Mouse (Mus musculus) CH12.LX (cell line): ENCODE data around the gene Usp21. TPM values are rescaled to one million over a fixed set of nuclear protein-coding genes. Genes with fewer than 3 reads are reported as not detected.

Experiments used
- DNase-seq: peaks from one replicate; pipeline ENCODE4 v3.0.0-alpha.2; 2013; ENCODE audit errors: extremely low read depth
- H3K27ac ChIP-seq: 2 replicates; pipeline ENCODE4 v1.5.1; 2012; ENCODE audit warnings: low read depth, mild to moderate bottlenecking, control low read depth, moderate library complexity; ENCODE audit not compliant: insufficient read depth
- H3K27me3 ChIP-seq: replicated peaks from 2 replicates; pipeline ENCODE3; 2012; ENCODE audit warnings: inconsistent platforms
- H3K36me3 ChIP-seq, 2 experiments: replicated peaks in 1 of 2; 2 replicates each; pipeline versions ENCODE3 to v1.6.1; 2012; ENCODE audit warnings: inconsistent platforms in 1 of 2, low read length in 1 of 2, mild to moderate bottlenecking in 1 of 2, mixed read lengths in 1 of 2, moderate library complexity in 1 of 2; ENCODE audit not compliant: control insufficient read depth in 1 of 2, insufficient read depth in 1 of 2
- H3K4me1 ChIP-seq, 2 experiments: 2 replicates each; pipeline ENCODE4 v1.6.1; 2012; ENCODE audit warnings: inconsistent platforms in 1 of 2, moderate library complexity in 1 of 2; ENCODE audit not compliant: insufficient read depth in 2 of 2, control insufficient read depth in 1 of 2
- H3K4me2 ChIP-seq: 2 replicates; pipeline ENCODE4 v1.6.1; 2012; ENCODE audit warnings: low read depth, mild to moderate bottlenecking, control low read depth; ENCODE audit not compliant: poor library complexity, insufficient read depth, severe bottlenecking
- H3K4me3 ChIP-seq, 3 experiments: fragments of 150-350 bp in 1 of 3; sonication (generic) in 1 of 3; replicated peaks in 1 of 3; 2 replicates each; pipeline versions ENCODE3 to v1.5.1; 2011 to 2012; ENCODE audit warnings: low read depth in 2 of 3, low read length in 2 of 3, mild to moderate bottlenecking in 2 of 3, moderate library complexity in 2 of 3, control low read depth in 1 of 3, improper control_type of control experiment in 1 of 3, inconsistent platforms in 1 of 3, mixed read lengths in 1 of 3; ENCODE audit not compliant: poor library complexity in 1 of 3
- H3K79me2 ChIP-seq: replicated peaks from 2 replicates; pipeline ENCODE4 v1.6.1; 2012; ENCODE audit warnings: mild to moderate bottlenecking, moderate library complexity; ENCODE audit not compliant: control insufficient read depth, poor library complexity, insufficient read depth, severe bottlenecking; ENCODE audit errors: extremely low read depth
- H3K9ac ChIP-seq: 2 replicates; pipeline ENCODE4 v1.6.1; 2012; ENCODE audit warnings: low read depth, mild to moderate bottlenecking, control low read depth, moderate library complexity; ENCODE audit not compliant: insufficient read depth
- H3K9me3 ChIP-seq: replicated peaks from 2 replicates; pipeline ENCODE3; 2012; ENCODE audit warnings: low read length, inconsistent platforms, mixed read lengths
- BHLHE40 ChIP-seq: IDR thresholded peaks from 2 replicates; pipeline ENCODE4 v1.6.1; 2011; ENCODE audit warnings: mild to moderate bottlenecking, low read depth, low read length, improper control_type of control experiment
- CHD2 ChIP-seq: IDR thresholded peaks from 2 replicates; pipeline ENCODE4 v1.6.1; 2011; ENCODE audit warnings: low read length, improper control_type of control experiment
- CTCF ChIP-seq, 2 experiments: IDR thresholded peaks in 1 of 2; conservative IDR thresholded peaks in 1 of 2; 2 replicates each; pipeline ENCODE4 v1.5.1; 2011 to 2012; ENCODE audit warnings: low read depth in 2 of 2, low read length in 2 of 2, improper control_type of control experiment in 1 of 2, inconsistent platforms in 1 of 2, mild to moderate bottlenecking in 1 of 2, moderate library complexity in 1 of 2
- ELF1 ChIP-seq: IDR thresholded peaks from 2 replicates; pipeline ENCODE4 v1.6.1; 2014; ENCODE audit warnings: low read depth, mild to moderate bottlenecking, inconsistent platforms, low read length, improper control_type of control experiment
- EP300 ChIP-seq: IDR thresholded peaks from 2 replicates; pipeline ENCODE4 v1.6.1; 2011; ENCODE audit warnings: low read length, improper control_type of control experiment
- ETS1 ChIP-seq: conservative IDR thresholded peaks from 2 replicates; pipeline ENCODE4 v1.6.1; 2012; ENCODE audit warnings: low read depth, mild to moderate bottlenecking, inconsistent platforms, low read length, improper control_type of control experiment, moderate library complexity
- GABPA ChIP-seq: IDR thresholded peaks from 2 replicates; pipeline ENCODE4 v1.6.1; 2012; ENCODE audit warnings: low read depth, low read length, improper control_type of control experiment, inconsistent platforms; ENCODE audit not compliant: insufficient replicate concordance
- HCFC1 ChIP-seq: IDR thresholded peaks from 2 replicates; pipeline ENCODE4 v1.6.1; 2012; ENCODE audit warnings: low read depth, mild to moderate bottlenecking, inconsistent platforms, low read length, improper control_type of control experiment
- IRF4 ChIP-seq: IDR thresholded peaks from 2 replicates; pipeline ENCODE4 v1.6.1; 2014; ENCODE audit warnings: low read depth, mild to moderate bottlenecking, inconsistent platforms, low read length, improper control_type of control experiment
- JUN ChIP-seq: IDR thresholded peaks from 2 replicates; pipeline ENCODE4 v1.6.1; 2011; ENCODE audit warnings: low read depth, mild to moderate bottlenecking, low read length, improper control_type of control experiment, moderate library complexity; ENCODE audit not compliant: insufficient read depth
- JUND ChIP-seq: conservative IDR thresholded peaks from 2 replicates; pipeline ENCODE4 v1.6.1; 2011; ENCODE audit warnings: low read depth, low read length, improper control_type of control experiment
- KAT2A ChIP-seq: IDR thresholded peaks from 2 replicates; pipeline ENCODE4 v1.6.1; 2012; ENCODE audit warnings: low read length, improper control_type of control experiment, inconsistent platforms; ENCODE audit not compliant: insufficient replicate concordance
- MAFK ChIP-seq: IDR thresholded peaks from 2 replicates; pipeline ENCODE4 v1.6.1; 2011; ENCODE audit warnings: low read length, improper control_type of control experiment; ENCODE audit not compliant: insufficient replicate concordance
- MAX ChIP-seq: IDR thresholded peaks from 2 replicates; pipeline ENCODE4 v1.6.1; 2011; ENCODE audit warnings: low read length, improper control_type of control experiment
- MAZ ChIP-seq: IDR thresholded peaks from 2 replicates; pipeline ENCODE4 v1.6.1; 2012; ENCODE audit warnings: low read depth, mild to moderate bottlenecking, inconsistent platforms, low read length, improper control_type of control experiment, moderate library complexity
- MEF2A ChIP-seq: IDR thresholded peaks from 2 replicates; pipeline ENCODE4 v1.6.1; 2014; ENCODE audit warnings: low read depth, mild to moderate bottlenecking, inconsistent platforms, low read length, improper control_type of control experiment, borderline replicate concordance
- MXI1 ChIP-seq: IDR thresholded peaks from 2 replicates; pipeline ENCODE4 v1.6.1; 2011; ENCODE audit warnings: mild to moderate bottlenecking, low read depth, low read length, improper control_type of control experiment
- MYC ChIP-seq: IDR thresholded peaks from 2 replicates; pipeline ENCODE4 v1.6.1; 2011; ENCODE audit warnings: low read depth, mild to moderate bottlenecking, improper control_type of control experiment, low read length
- NRF1 ChIP-seq: IDR thresholded peaks from 2 replicates; pipeline ENCODE4 v1.6.1; 2014; ENCODE audit warnings: low read depth, mild to moderate bottlenecking, inconsistent platforms, low read length, improper control_type of control experiment, moderate library complexity
- POLR2A ChIP-seq: IDR thresholded peaks from 2 replicates; pipeline ENCODE4 v1.6.1; 2011; ENCODE audit warnings: low read depth, mild to moderate bottlenecking, improper control_type of control experiment, low read length
- RCOR1 ChIP-seq: conservative IDR thresholded peaks from 2 replicates; pipeline ENCODE4 v1.6.1; 2012; ENCODE audit warnings: low read depth, mild to moderate bottlenecking, inconsistent platforms, low read length, improper control_type of control experiment
- SMC3 ChIP-seq: IDR thresholded peaks from 2 replicates; pipeline ENCODE4 v1.6.1; 2011; ENCODE audit warnings: low read depth, low read length, improper control_type of control experiment
- TBP ChIP-seq: conservative IDR thresholded peaks from 2 replicates; pipeline ENCODE4 v1.6.1; 2011; ENCODE audit warnings: low read depth, low read length, improper control_type of control experiment
- TCF12 ChIP-seq: IDR thresholded peaks from 2 replicates; pipeline ENCODE4 v1.6.1; 2014; ENCODE audit warnings: low read depth, mild to moderate bottlenecking, inconsistent platforms, low read length, improper control_type of control experiment
- UBTF ChIP-seq: IDR thresholded peaks from 2 replicates; pipeline ENCODE4 v1.6.1; 2012; ENCODE audit warnings: low read depth, mild to moderate bottlenecking, inconsistent platforms, low read length, improper control_type of control experiment, moderate library complexity
- USF1 ChIP-seq: IDR thresholded peaks from 2 replicates; pipeline ENCODE4 v1.6.1; 2014; ENCODE audit warnings: low read depth, mild to moderate bottlenecking, inconsistent platforms, low read length, improper control_type of control experiment
- USF2 ChIP-seq: conservative IDR thresholded peaks from 2 replicates; pipeline ENCODE4 v1.6.1; 2011; ENCODE audit warnings: low read depth, low read length, improper control_type of control experiment
- ZC3H11A ChIP-seq: IDR thresholded peaks from 2 replicates; pipeline ENCODE4 v1.6.1; 2012; ENCODE audit warnings: low read depth, mild to moderate bottlenecking, inconsistent platforms, low read length, improper control_type of control experiment
- ZMIZ1 ChIP-seq: IDR thresholded peaks from 2 replicates; pipeline ENCODE4 v1.6.1; 2012; ENCODE audit warnings: low read depth, mild to moderate bottlenecking, inconsistent platforms, low read length, improper control_type of control experiment
- ZNF384 ChIP-seq: IDR thresholded peaks from 2 replicates; pipeline ENCODE4 v1.6.1; 2012; ENCODE audit warnings: low read depth, low read length, improper control_type of control experiment, inconsistent platforms
- dilution Hi-C: fragments of 300-500 bp; cut with MboI; formaldehyde crosslinking; loops from 2 replicates; pipeline ENCODE4 v1.14.3; 2020; ENCODE audit warnings: low sequenced_read_pairs; ENCODE audit not compliant: extremely low pct_unique_long_range_greater_than_20kb, extremely low pct_ligation_motif_present
- in situ Hi-C: fragments of 300-500 bp; cut with MboI; formaldehyde crosslinking; loops from 3 replicates; pipeline ENCODE4 v1.14.3; 2019; ENCODE audit warnings: low sequenced_read_pairs, low pct_ligation_motif_present, low pct_unique_long_range_greater_than_20kb, mixed read lengths
- polyA plus RNA-seq: library from polyadenylated mRNA; unstranded; fragments of >175 nt; gene quantifications from 2 replicates; pipeline ENCODE4 v1.2.1, GENCODE M21; 2012; ENCODE audit warnings: low read depth; ENCODE audit not compliant: insufficient read length
- total RNA-seq, 2 experiments: library from RNA; depleted of rRNA; stranded (reverse); fragments of 300-350 nt in 1 of 2; fragments of >200 nt in 1 of 2; gene quantifications; 2 replicates each; pipeline ENCODE4 v1.2.3; 2012 to 2014

The Usp21 gene
- total and polyA plus RNA-seq, 3 experiments = 8.5 to 37.6 (median 14.2) TPM

DNA sequence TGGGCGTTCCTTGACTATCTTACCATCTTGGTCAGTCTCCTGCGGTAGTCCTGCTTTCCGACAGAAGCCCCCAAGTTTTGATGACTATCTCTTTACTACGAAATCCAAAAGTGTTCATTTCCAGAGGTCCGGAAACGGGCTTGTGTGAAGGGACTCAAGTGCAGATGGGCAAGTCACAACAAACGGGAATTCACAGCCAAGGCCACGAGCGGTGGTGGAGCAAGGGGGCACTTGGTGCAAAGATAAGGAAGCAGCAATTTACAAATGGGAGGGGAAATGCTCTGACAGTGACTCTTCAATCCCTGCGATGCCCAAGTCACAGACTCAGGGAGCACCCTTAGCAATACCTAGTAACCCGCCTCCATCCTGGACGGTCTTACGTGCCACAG lies 40.3 kb downstream of the Usp21 start:
- peak overlapping the region; percentile 81 for H3K9ac ChIP-seq
- in situ Hi-C loops (no loop called here), dilution Hi-C loops (no loop called here)
- H3K9me3 ChIP-seq = no peaks in the 10 kb centered on the region
- peak overlapping the region; percentile 57 to 72 (median 63) for H3K4me3 ChIP-seq
- peaks cover 21 to 30% of the 10 kb centered on the region in 2 experiments for H3K36me3 ChIP-seq
- H3K27ac ChIP-seq = peak overlapping the region; percentile 40
- TF ChIP-seq USF2 = no peak
- TF ChIP-seq MYC = peak; percentile 45
- TF ChIP-seq IRF4 = no peak
- no peak for TF ChIP-seq NRF1
- peak; percentile 15; the same call in 1 of the 2 replicates for TF ChIP-seq MXI1
- 0 out of 2 replicates have a peak, but pooled peaks have one; percentile 35 for TF ChIP-seq ETS1
- peaks cover 17 to 51% of the 10 kb centered on the region in 2 experiments for H3K4me1 ChIP-seq
- peaks cover 20% of the 10 kb centered on the region for H3K79me2 ChIP-seq
- peaks cover 3% of the 10 kb centered on the region for H3K27me3 ChIP-seq
- H3K4me2 ChIP-seq = peak overlapping the region; percentile 64
- DNase-seq = no peak

DNA sequence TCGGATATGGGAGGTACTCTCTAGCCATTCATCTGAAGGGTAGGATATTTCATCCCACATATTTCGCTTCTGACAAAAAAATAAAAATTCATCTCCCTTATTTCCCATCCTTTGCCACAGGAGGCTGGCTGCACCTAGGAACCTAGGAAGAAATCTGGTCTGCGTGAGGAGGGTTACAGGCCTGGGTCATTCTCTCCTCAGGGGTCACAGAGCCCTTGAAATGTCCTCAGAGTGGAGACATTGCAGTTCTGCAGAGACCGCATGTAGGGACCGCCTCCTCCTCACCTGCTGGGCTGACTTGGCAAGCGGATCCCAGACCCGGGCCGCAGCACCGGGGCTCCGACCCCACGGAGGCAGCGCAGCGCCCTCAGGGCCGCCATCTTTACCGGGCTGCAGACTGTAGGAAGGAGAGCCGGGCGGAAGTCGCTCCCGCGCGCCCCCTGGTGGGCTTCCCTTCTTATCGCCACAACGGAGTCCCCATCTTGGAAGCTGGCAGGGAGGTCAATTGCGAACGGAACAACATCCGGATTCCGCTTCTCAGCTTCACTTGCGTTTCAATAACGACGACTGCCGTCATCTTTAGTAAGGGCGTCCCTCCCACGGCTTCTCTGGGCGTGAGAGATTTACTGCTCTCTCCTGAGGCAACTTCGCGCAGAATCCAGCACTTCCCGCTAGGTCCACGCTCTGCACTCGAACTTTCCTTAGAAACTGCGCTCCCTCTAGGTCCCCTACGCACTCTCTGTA lies 40.9 kb downstream of the Usp21 start:
- H3K27me3 ChIP-seq = no peaks in the 10 kb centered on the region
- peak overlapping the region; percentile 97 for H3K9ac ChIP-seq
- H3K27ac ChIP-seq = peak overlapping the region; percentile 54
- H3K4me2 ChIP-seq = peak overlapping the region; percentile 98
- H3K79me2 ChIP-seq = peaks cover 20% of the 10 kb centered on the region
- dilution Hi-C loops = no loop called here
- peaks cover 26 to 35% of the 10 kb centered on the region in 2 experiments for H3K36me3 ChIP-seq
- DNase-seq = peak; percentile 98
- in situ Hi-C loops = no loop called here
- H3K9me3 ChIP-seq = no peaks in the 10 kb centered on the region
- H3K4me1 ChIP-seq = peaks cover 14 to 51% of the 10 kb centered on the region in 2 experiments
- peak overlapping the region; percentile 63 to 93 (median 72) for H3K4me3 ChIP-seq
- TF ChIP-seq NRF1 (peak; percentile 86), MAZ (peak; percentile 80; the same call in 1 of the 2 replicates), CHD2 (peak; percentile 58), MYC (peak; percentile 71; the same call in 1 of the 2 replicates), TBP (peak; percentile 82), MAFK (no peak), MXI1 (peak; percentile 71), ZC3H11A (no peak), ZNF384 (no peak), ZMIZ1 (no peak; the same call in 1 of the 2 replicates), CTCF (conservative IDR thresholded peaks at IDR 0.05 in 1 of 2, IDR thresholded peaks at IDR 0.05 in 1 of 2; ENCODE audit: low read depth in 2 of 2, low read length in 2 of 2) (peak; percentile 52 to 88; a peak in 3 of 4 replicates), GABPA (peak; percentile 78; the same call in 1 of the 2 replicates), EP300 (no peak), ELF1 (peak; percentile 95), MEF2A (peak; percentile 71; the same call in 1 of the 2 replicates), MAX (peak; percentile 41; the same call in 1 of the 2 replicates), UBTF (no peak), POLR2A (peak; percentile 93), TCF12 (peak; percentile 94), RCOR1 (peak; percentile 96), ETS1 (no peak), KAT2A (peak; percentile 98), JUND (0 out of 2 replicates have a peak, but pooled peaks have one; percentile 31), BHLHE40 (0 out of 2 replicates have a peak, but pooled peaks have one; percentile 22), USF1 (no peak), USF2 (no peak), HCFC1 (peak; percentile 97), JUN (no peak), SMC3 (peak; percentile 35)
